Mouse (Mus musculus) G1E (cell line): ENCODE data around the gene Calcb.

Experiments
- CTCF ChIP-seq: IDR thresholded peaks from 2 replicates; pipeline ENCODE4 v1.5.1; 2012; ENCODE audit warnings: low read depth, low read length, inconsistent platforms, mixed read lengths
- GATA1 ChIP-seq: IDR thresholded peaks from 2 replicates; pipeline ENCODE4 v1.6.1; 2012; ENCODE audit warnings: borderline replicate concordance, low read length, inconsistent platforms, mixed read lengths
- GATA2 ChIP-seq: IDR thresholded peaks from 2 replicates; pipeline ENCODE4 v1.6.1; 2012; ENCODE audit warnings: low read depth, low read length, inconsistent platforms, borderline replicate concordance
- POLR2AphosphoS5 ChIP-seq: IDR thresholded peaks from 2 replicates; pipeline ENCODE4 v1.6.1; 2012; ENCODE audit warnings: low read depth, low read length, inconsistent platforms; ENCODE audit not compliant: insufficient replicate concordance

DNA sequence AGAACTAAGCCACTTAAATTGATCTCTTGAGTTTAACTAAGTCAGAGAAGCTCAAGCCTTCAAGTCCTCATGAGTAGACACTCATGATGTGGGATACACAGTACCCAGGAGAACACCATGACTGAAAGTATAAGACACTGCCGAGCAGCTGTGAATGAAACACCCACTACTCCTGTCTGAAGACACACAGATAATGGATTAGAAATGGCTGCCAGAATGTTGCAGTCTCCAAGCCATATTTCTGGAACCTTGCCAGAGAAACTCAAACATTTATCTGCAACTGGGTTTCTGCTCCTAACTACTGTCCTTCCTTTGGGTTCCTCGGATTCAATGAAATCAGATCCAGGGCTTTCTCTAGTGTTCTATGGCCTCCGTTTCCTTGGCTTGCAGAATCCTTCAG is 48.1 kb downstream of the Calcb start:
- TF ChIP-seq CTCF (no peak), POLR2AphosphoS5 (no peak), GATA1 (no peak), GATA2 (no peak)
